Mouse (Mus musculus) kidney, adult 2 months (tissue): Measurements from ENCODE around the gene Cphx3. TPM values are rescaled to one million over a fixed set of nuclear protein-coding genes. Genes with fewer than 3 reads are reported as not detected.
"Not testable (repeated sequence)": the region's sequence is repeated elsewhere in the genome, so short reads cannot be mapped to it uniquely, and the experiment has no call there.

Experiments
- DNase-seq: peaks from one replicate; pipeline ENCODE4 v3.0.0; 2021
- H3K27ac ChIP-seq: fragments of 200-500 bp; 2 replicates; pipeline ENCODE4 v1.5.1; 2012; ENCODE audit warnings: low read depth, low read length, control low read depth, inconsistent platforms; ENCODE audit not compliant: insufficient read depth
- H3K27me3 ChIP-seq: fragments of 200-500 bp; replicated peaks from 2 replicates; pipeline ENCODE4 v1.6.1; 2012; ENCODE audit warnings: mild to moderate bottlenecking, moderate library complexity, low read length, inconsistent platforms; ENCODE audit not compliant: control insufficient read depth, insufficient read depth
- H3K36me3 ChIP-seq: fragments of 200-500 bp; 2 replicates; pipeline ENCODE4 v1.6.1; 2012; ENCODE audit warnings: mild to moderate bottlenecking, moderate library complexity, low read length, inconsistent platforms; ENCODE audit not compliant: control insufficient read depth, insufficient read depth
- H3K4me1 ChIP-seq: fragments of 200-500 bp; 2 replicates; pipeline ENCODE4 v1.6.1; 2011; ENCODE audit warnings: low read length; ENCODE audit not compliant: control insufficient read depth, insufficient read depth
- H3K4me3 ChIP-seq: fragments of 200-500 bp; 2 replicates; pipeline ENCODE4 v1.5.1; 2011; ENCODE audit warnings: mild to moderate bottlenecking, low read depth, low read length, control low read depth; ENCODE audit not compliant: insufficient read depth
- WGBS: fragments of 180-500 bp; shearing (Covaris S2); methylation state at CpG from one replicate; pipeline ENCODE4 v1.1.7; 2018; 5-methylcytosine and 5-hydroxymethylcytosine counted together
- polyA plus RNA-seq: library from polyadenylated mRNA; depleted of rRNA; stranded (reverse); fragments of >200 nt; gene quantifications from 2 replicates; pipeline ENCODE4 v1.2.3, GENCODE M21; 2012

The Cphx3 gene
- polyA plus RNA-seq, 1 experiment, result 0.50 TPM

GRCm38 (mm10) chr14:26076620-26077390 is 5.3 kb upstream of the Cphx3 start:
- H3K27me3 ChIP-seq, H3K4me3 ChIP-seq, H3K4me1 ChIP-seq, H3K36me3 ChIP-seq, DNase-seq, H3K27ac ChIP-seq: not testable (repeated sequence)
- no CpG with 5 or more reads among the region's 5 CpGs for WGBS

GRCm38 (mm10) chr14:26081216-26081615 is 881 bp upstream of the Cphx3 start, which contains the start of gene Cphx2:
TSS of gene Cphx2 (plus strand) at chr14:26081516.
- no CpG with 5 or more reads among the region's 6 CpGs for WGBS
- H3K4me1 ChIP-seq, DNase-seq: not testable (repeated sequence)

GRCm38 (mm10) chr14:26097622-26098021 is 15.5 kb downstream of the Cphx3 start:
- not testable (repeated sequence) for H3K4me1 ChIP-seq, H3K27ac ChIP-seq, H3K36me3 ChIP-seq, DNase-seq, H3K27me3 ChIP-seq, H3K4me3 ChIP-seq
- no CpG with 5 or more reads among the region's 3 CpGs for WGBS

More at GRCm38 (mm10) chr14:26081216-26081615, 881 bp upstream of the Cphx3 start, which contains the start of gene Cphx2:
- not testable (repeated sequence) for H3K27ac ChIP-seq, H3K27me3 ChIP-seq, H3K4me3 ChIP-seq, H3K36me3 ChIP-seq

- WGBS, result no CpG with 5 or more reads among the region's 7 CpGs
- not testable (repeated sequence) for H3K4me3 ChIP-seq, H3K27ac ChIP-seq, H3K4me1 ChIP-seq, H3K36me3 ChIP-seq, H3K27me3 ChIP-seq, DNase-seq
Observed at GRCm38 (mm10) chr14:26118150-26118549, 36.1 kb downstream of the Cphx3 start, which contains the start of gene Duxbl2. TSS of gene Duxbl2 (plus strand) at chr14:26118349.

- not testable (repeated sequence) for DNase-seq, H3K27me3 ChIP-seq, H3K36me3 ChIP-seq, H3K27ac ChIP-seq, H3K4me1 ChIP-seq, H3K4me3 ChIP-seq
- no CpG with 5 or more reads among the region's 18 CpGs for WGBS
Observed at GRCm38 (mm10) chr14:26118550-26119000, 36.5 kb downstream of the Cphx3 start.

GRCm38 (mm10) chr14:26119095-26119494 is 37.0 kb downstream of the Cphx3 start:
- H3K36me3 ChIP-seq, DNase-seq, H3K27ac ChIP-seq, H3K4me3 ChIP-seq, H3K4me1 ChIP-seq, H3K27me3 ChIP-seq: not testable (repeated sequence)
- no CpG with 5 or more reads among the region's 7 CpGs for WGBS

GRCm38 (mm10) chr14:26147095-26147494 is 65.0 kb downstream of the Cphx3 start:
- not testable (repeated sequence) for DNase-seq
- no CpG with 5 or more reads among the region's 2 CpGs for WGBS

GRCm38 (mm10) chr14:26156032-26156431 is 73.9 kb downstream of the Cphx3 start:
- not testable (repeated sequence) for H3K36me3 ChIP-seq, H3K27ac ChIP-seq, H3K27me3 ChIP-seq, DNase-seq, H3K4me3 ChIP-seq, H3K4me1 ChIP-seq
- WGBS, result no CpG with 5 or more reads among the region's 7 CpGs

More at GRCm38 (mm10) chr14:26147095-26147494, 65.0 kb downstream of the Cphx3 start:
- not testable (repeated sequence) for H3K27ac ChIP-seq, H3K27me3 ChIP-seq, H3K4me3 ChIP-seq, H3K4me1 ChIP-seq, H3K36me3 ChIP-seq

GRCm38 (mm10) chr14:26161156-26161555 is 79.1 kb downstream of the Cphx3 start:
- H3K4me1 ChIP-seq, H3K27me3 ChIP-seq, DNase-seq, H3K36me3 ChIP-seq, H3K27ac ChIP-seq, H3K4me3 ChIP-seq: not testable (repeated sequence)
- no CpG with 5 or more reads among the region's 9 CpGs for WGBS

- not testable (repeated sequence) for H3K36me3 ChIP-seq, DNase-seq, H3K4me3 ChIP-seq, H3K27me3 ChIP-seq, H3K27ac ChIP-seq, H3K4me1 ChIP-seq
- WGBS, result no CpG with 5 or more reads among the region's 5 CpGs
Observed at GRCm38 (mm10) chr14:26162423-26162822, 80.3 kb downstream of the Cphx3 start.

- DNase-seq, H3K36me3 ChIP-seq, H3K4me1 ChIP-seq, H3K27ac ChIP-seq, H3K4me3 ChIP-seq, H3K27me3 ChIP-seq: not testable (repeated sequence)
- WGBS, result no CpG with 5 or more reads among the region's 12 CpGs
Observed at GRCm38 (mm10) chr14:26165266-26165665, 83.2 kb downstream of the Cphx3 start.
